Mouse (Mus musculus) megakaryocyte-erythroid progenitor cell, adult 5 weeks (primary cell): Measurements from ENCODE around the gene Golph3l. TPM values are rescaled to one million over a fixed set of nuclear protein-coding genes. Genes with fewer than 3 reads are reported as not detected.

Experiments
- polyA plus RNA-seq: library from polyadenylated mRNA; stranded (reverse); fragments of >175 nt; gene quantifications from 2 replicates; pipeline ENCODE4 v1.2.3, GENCODE M21; 2012

The Golph3l gene
- 1.2 and 2.4 TPM in 2 replicates for polyA plus RNA-seq

GRCm38 (mm10) chr3:95588604-95589086 is at the start of gene Golph3l:
Gene Golph3l (plus strand): TSS chr3:95588934.

GRCm38 (mm10) chr3:95559437-95559836 is 29.3 kb upstream of the Golph3l start, which contains the start of gene Hormad1:
Gene Hormad1 (plus strand): TSS chr3:95559677.

GRCm38 (mm10) chr3:95624628-95625503 is 36.1 kb downstream of the Golph3l start, which contains the start of gene Ensa:
Gene Ensa (plus strand): TSS chr3:95624993.

DNA sequence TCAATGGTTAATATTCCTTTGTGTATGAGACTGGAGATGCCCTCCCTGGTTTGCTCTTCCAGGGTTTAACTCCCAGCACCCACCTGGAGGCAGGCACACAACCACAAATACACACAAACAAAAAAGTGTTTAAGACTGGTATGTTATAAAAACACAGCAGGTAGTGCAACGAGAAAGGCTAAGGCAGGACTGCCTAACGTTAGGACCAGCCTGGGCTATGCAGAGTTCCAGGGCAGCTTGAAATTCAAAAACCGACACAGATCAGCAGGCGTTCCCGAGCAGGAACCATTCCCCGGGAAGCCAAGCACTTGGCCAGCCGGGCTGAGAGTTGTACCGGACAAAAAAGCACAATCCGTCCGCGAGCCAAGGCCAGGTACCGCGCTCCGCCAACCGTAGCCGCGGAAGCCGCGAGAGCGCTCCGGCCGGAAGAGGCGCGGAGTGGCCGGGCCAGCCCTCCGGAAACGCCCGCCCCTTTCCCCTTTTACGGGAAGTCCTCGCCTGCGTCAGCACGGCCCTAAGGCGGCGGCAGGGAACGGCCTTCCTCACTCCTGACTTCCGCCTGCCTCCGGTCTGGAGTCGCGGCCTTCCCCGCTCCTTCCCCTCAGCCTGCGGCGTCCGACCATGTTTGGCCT is 69.6 kb downstream of the Golph3l start, which contains the start of gene Mcl1:
Gene Mcl1, plus strand, starts transcription at position 553 of the 632 bp plus-strand sequence.

Other genes with a start within 250 kb of the Golph3l start
- 12.8 and 14.9 TPM in 2 replicates for gene Setdb1, start 231.7 kb upstream of the Golph3l start, polyA plus RNA-seq
- not detected in 2 replicates for gene 4930558C23Rik, start 186.1 kb upstream of the Golph3l start, polyA plus RNA-seq
- 14.1 and 15.5 TPM in 2 replicates for gene Arnt, start 154.5 kb upstream of the Golph3l start, polyA plus RNA-seq
- not detected in 2 replicates for gene Ctsk, start 89.7 kb upstream of the Golph3l start, polyA plus RNA-seq
- gene Ctss, start 62.1 kb upstream of the Golph3l start, polyA plus RNA-seq: 2.0 and 3.0 TPM in 2 replicates
- gene Hormad1, start 29.3 kb upstream of the Golph3l start, polyA plus RNA-seq: not detected in 2 replicates
- 17.9 and 21.4 TPM in 2 replicates for gene Ensa, start 36.1 kb downstream of the Golph3l start, polyA plus RNA-seq
- gene Mcl1, start 69.9 kb downstream of the Golph3l start, polyA plus RNA-seq: 437 and 552 TPM in 2 replicates
- gene Adamtsl4, start 99.0 kb downstream of the Golph3l start, polyA plus RNA-seq: 1.3 and 1.6 TPM in 2 replicates
- gene Ecm1, start 150.6 kb downstream of the Golph3l start, polyA plus RNA-seq: 11.3 and 14.5 TPM in 2 replicates
- 41.4 and 54.6 TPM in 2 replicates for gene Tars2, start 171.3 kb downstream of the Golph3l start, polyA plus RNA-seq
- 4.7 and 6.0 TPM in 2 replicates for gene Rprd2, start 229.9 kb downstream of the Golph3l start, polyA plus RNA-seq